Mouse (Mus musculus): ENCODE measurements around the gene Slc44a4.

Slc44a4 gene

GRCm38 (mm10) chr17:34899053-34899889 lies 15.0 kb upstream of the Slc44a4 start:
- in situ Hi-C loops (cut with MboI, MseI): no loop called here

- in situ Hi-C loops (cut with MboI, MseI): loop anchor here (10.0 kb wide), 1 partner anchor 965 kb away; no protein-coding TSS in a partner anchor
Observed at GRCm38 (mm10) chr17:34899890-34900243, 14.4 kb upstream of the Slc44a4 start.

- in situ Hi-C loops (cut with MboI, MseI): loop anchor here (10.0 kb wide), 1 partner anchor 966 kb away; no protein-coding TSS in a partner anchor
Observed at GRCm38 (mm10) chr17:34900826-34901225, 13.4 kb upstream of the Slc44a4 start.

GRCm38 (mm10) chr17:34901948-34902347 lies 12.3 kb upstream of the Slc44a4 start:
- in situ Hi-C loops (cut with MboI, MseI): loop anchor here (10.0 kb wide), 1 partner anchor 967 kb away; no protein-coding TSS in a partner anchor

GRCm38 (mm10) chr17:34902895-34903294 lies 11.4 kb upstream of the Slc44a4 start:
- in situ Hi-C loops (cut with MboI, MseI): loop anchor here (10.0 kb wide), 1 partner anchor 968 kb away; no protein-coding TSS in a partner anchor

- in situ Hi-C loops (cut with MboI, MseI): no loop called here
Observed at GRCm38 (mm10) chr17:34910982-34911381, 3.3 kb upstream of the Slc44a4 start.

- in situ Hi-C loops (cut with MboI, MseI): no loop called here
Observed at GRCm38 (mm10) chr17:34911945-34912351, 2.3 kb upstream of the Slc44a4 start.

- in situ Hi-C loops (cut with MboI, MseI): no loop called here
Observed at GRCm38 (mm10) chr17:34915410-34915831, 1.2 kb downstream of the Slc44a4 start.

- in situ Hi-C loops (cut with MboI, MseI): no loop called here
Observed at GRCm38 (mm10) chr17:34916316-34916715, 2.0 kb downstream of the Slc44a4 start.

GRCm38 (mm10) chr17:34917188-34917587 lies 2.9 kb downstream of the Slc44a4 start:
- in situ Hi-C loops (cut with MboI, MseI): no loop called here

- in situ Hi-C loops (cut with MboI, MseI): no loop called here
Observed at GRCm38 (mm10) chr17:34922939-34923338, 8.7 kb downstream of the Slc44a4 start.

GRCm38 (mm10) chr17:34924258-34924657 lies 10.0 kb downstream of the Slc44a4 start:
- in situ Hi-C loops (cut with MboI, MseI): no loop called here

GRCm38 (mm10) chr17:34927306-34928019 lies 13.2 kb downstream of the Slc44a4 start:
- in situ Hi-C loops (cut with MboI, MseI): no loop called here

GRCm38 (mm10) chr17:34928841-34929240 lies 14.6 kb downstream of the Slc44a4 start:
- in situ Hi-C loops (cut with MboI, MseI): no loop called here

- in situ Hi-C loops (cut with MboI, MseI): no loop called here
Observed at GRCm38 (mm10) chr17:34931061-34931734, 16.9 kb downstream of the Slc44a4 start, which contains the start of gene Neu1. Neu1 (plus strand) TSS chr17:34931253.

GRCm38 (mm10) chr17:34931735-34932098 lies 17.5 kb downstream of the Slc44a4 start:
- in situ Hi-C loops (cut with MboI, MseI): no loop called here

- in situ Hi-C loops (cut with MboI, MseI): no loop called here
Observed at GRCm38 (mm10) chr17:34932287-34932686, 18.0 kb downstream of the Slc44a4 start.

GRCm38 (mm10) chr17:34934031-34934430 lies 19.8 kb downstream of the Slc44a4 start:
- in situ Hi-C loops (cut with MboI, MseI): no loop called here

GRCm38 (mm10) chr17:34934830-34935229 lies 20.6 kb downstream of the Slc44a4 start:
- in situ Hi-C loops (cut with MboI, MseI): no loop called here

GRCm38 (mm10) chr17:34937960-34938505 lies 23.8 kb downstream of the Slc44a4 start:
- in situ Hi-C loops (cut with MboI, MseI): no loop called here

- in situ Hi-C loops (cut with MboI, MseI): no loop called here
Observed at GRCm38 (mm10) chr17:34941344-34942041, 27.2 kb downstream of the Slc44a4 start.

Measured in regulatory T cell (primary cell).